Mouse (Mus musculus) adrenal gland, postnatal 36 days (tissue): ENCODE measurements around the gene Cdt1. TPM values are rescaled to one million over a fixed set of nuclear protein-coding genes. Genes with fewer than 3 reads are reported as not detected.

Experiments used
- DNase-seq, 2 experiments: peaks; one replicate each; pipeline ENCODE4 v3.0.0; 2021; ENCODE audit warnings: mixed read lengths in 1 of 2
- microRNA-seq: library from miRNA; unstranded; fragments of <30 nt; microRNA quantifications from one replicate; pipeline ENCODE4 v1.2.0, GENCODE M21; 2021
- total RNA-seq, 2 experiments: library from RNA; stranded (reverse); gene quantifications; 2 replicates each; pipeline ENCODE4 v1.2.3; 2021

Cdt1 gene
- total RNA-seq, 2 experiments from 2014 or later = 8.7 to 9.1 TPM

DNA sequence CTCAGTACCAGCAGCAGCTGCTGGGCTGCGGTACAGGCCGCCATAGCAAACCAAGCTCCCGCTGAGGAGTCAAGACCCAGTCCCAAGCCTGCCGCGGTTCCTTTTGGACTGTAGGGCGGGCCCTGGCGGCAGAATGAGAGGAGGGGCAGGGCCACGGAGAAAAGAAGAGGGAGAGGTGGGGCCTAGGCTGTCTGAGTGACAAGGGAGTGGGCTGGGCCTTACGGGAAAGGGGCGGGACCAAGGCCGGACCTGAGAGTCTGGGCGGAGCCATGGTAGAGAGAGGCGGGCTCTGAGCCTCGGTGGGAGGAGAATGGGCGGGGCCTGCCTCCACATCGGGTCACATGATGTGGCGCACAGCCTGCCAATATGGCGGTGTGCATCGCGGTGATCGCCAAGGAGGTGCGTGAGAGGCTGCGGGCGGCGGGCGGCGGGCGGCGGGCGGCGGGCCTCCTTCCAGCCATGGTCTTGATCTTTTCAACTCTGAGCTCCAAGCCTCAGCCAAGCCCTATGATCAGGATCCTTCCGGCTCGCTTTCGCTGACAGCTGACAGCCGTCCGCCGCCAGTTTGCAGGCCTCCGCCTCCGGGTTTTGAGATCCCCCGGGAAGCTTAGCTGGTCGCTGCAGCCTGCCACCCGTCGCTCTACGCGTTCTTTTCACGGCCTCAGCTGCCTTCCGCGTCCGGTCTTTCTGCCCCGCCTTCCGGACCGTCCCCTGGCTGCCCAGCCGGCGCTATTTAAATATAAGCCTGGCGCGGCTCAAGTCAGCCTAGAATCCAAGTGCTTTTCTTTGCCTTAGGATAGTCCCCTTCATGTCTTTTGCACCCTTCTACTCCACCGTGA, 43.7 kb downstream of the Cdt1 start, which contains the start of the genes Galns and Trappc2l:
Galns (minus strand) TSS at position 169 of the 839 bp plus-strand sequence.
Trappc2l (plus strand) TSS at position 346 of the 839 bp plus-strand sequence.
- DNase-seq = peak; percentile 96

DNA sequence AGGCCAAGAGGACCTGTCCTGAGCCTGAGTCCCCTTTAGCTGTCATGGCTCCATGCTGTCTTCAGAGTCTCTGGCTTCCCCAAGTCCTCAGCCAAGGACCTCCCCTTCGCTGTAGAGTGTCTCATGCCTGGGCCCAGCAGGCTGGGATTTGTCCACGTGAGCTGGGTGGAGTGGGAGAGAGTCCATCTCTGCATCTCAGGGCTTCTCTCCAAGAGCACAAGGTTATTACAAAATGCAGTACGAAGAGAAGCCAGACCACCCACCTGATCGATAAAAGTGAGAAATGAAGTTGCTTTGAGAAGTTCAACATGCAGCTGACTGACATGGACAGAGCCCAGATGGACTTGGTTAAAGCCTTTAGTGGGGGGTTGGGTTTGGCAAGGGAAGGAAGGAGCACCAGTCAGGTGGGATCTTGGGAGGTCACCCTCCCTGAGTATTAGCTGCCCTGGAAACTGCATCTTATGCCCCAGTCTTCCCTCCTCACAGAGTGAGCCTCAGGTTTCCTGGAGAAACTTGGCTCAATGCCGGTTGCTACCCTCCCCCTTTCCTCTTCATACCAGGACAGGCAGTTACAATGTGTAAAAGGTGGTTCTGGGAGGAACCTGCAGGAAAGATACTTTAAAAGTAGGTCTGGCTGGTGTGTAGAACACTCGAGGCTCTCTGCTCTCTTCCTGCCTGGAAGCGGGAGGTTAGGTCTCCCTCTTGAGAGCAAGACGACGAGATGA, 48.5 kb downstream of the Cdt1 start:
- DNase-seq = no peak

DNA sequence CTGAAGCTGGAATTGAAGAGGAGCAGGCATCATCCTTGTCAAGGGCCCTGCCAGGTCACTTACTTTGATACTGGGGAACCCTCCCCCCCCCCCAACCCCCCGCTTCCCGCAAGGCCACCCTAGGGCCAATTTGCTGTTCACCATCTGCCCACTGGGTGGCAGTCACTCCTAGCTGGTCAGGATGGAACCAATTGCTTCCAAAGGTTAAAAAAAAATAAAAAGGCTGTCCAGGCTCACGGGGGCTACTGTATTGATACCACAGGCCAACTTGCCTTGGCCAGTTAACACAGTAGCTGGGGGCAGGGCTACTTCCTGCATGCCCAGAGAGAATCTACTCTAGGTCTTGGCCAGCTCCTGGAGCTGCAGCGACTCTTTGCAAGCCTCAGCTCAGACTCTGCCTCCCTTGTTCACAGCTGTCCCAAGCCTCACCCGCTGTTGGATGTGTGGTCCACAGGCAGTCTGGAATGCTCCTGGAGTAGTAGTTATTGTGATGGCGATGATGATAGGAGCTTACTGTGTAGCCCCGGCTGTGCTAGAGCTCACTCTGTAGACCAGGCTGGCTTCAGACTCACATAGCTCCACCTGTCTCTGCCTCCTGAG, 50.2 kb downstream of the Cdt1 start:
- peak; percentile 85 to 88 for DNase-seq

DNA sequence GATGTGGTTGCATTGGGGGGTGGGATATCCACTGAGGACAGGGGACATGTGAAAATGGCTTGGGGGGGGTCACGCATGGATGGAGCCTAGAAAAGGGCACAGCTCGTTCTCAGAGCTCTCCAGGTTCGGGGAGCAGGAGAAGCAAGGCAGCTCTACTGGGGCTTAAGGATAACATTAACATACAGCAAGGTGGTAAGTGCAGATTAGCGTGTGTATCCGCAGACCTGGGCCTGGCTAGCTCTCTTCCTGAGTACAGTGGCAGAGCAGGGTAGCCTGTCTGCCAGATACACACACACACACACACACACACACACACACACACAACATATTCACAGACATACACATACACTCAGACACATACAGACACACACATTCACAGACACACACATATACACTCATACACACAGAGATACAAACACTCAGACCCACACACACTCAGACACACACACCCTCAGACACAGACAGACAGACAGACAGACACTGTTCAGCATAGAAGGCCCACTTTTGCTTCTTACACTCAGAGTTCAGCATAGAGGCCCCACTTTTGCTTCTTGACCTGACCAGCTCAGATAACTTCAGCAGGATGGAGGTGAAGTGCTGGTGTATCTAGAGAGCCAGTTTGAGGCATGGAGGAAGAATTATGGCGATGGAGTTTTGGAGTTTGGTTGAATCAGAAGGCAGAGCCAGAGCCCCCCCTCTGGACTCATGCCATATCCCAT, 51.0 kb downstream of the Cdt1 start:
- no peak for DNase-seq

DNA sequence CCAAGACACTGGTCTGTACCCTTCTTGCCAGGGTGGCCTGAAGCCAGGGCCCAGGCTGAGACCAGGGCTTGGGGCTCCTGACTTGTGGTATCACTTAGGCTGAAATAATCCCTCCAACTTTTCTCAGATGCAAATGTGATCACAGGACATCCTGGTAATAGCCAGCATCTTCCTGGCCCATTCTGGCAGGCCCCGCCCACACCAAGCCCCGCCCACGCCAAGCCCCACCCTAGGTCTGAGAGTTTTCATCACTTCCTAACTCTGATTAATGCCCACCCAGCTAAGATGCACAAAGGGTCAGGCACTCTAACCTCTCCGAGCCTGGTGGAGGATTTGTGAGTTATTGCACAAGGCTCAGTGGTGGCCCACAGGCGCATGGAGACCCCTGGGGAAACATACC, 52.6 kb downstream of the Cdt1 start:
- DNase-seq = no peak

DNA sequence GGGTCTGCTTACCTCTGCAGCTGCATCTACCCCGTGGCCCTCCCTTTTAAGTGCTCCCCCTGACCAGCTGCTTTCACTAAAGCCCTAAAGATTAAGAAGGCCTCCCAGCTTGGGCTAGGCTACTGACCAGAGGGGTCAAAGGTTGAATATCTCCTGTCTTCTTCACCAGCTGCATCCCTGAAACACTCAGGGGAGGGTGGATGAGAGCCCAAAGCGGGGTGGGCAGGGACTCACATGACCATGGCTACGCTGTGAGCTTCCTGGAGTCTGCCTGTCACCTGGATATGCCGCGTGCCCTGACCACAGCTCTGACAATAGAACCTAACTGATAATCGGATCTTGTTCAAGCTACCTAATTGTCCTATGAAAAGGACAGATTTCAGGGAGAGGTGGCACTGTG, 54.9 kb downstream of the Cdt1 start, which contains the start of gene Pabpn1l:
Pabpn1l (minus strand) TSS at position 13 of the 400 bp plus-strand sequence.
- DNase-seq = no peak

Small RNA genes lying within 50 kb of the gene (microRNA-seq; reads per million reads assigned to microRNA genes)
- gene Mir6396 = not detected

Other genes with a start within 250 kb of the Cdt1 start
- not detected for gene Trhr2, start 207.3 kb upstream of the Cdt1 start, total RNA-seq
- gene Zc3h18, start 191.4 kb upstream of the Cdt1 start, total RNA-seq = 10 to 100 TPM; 40.1 to 42.7 TPM
- gene Il17c, start 146.0 kb upstream of the Cdt1 start, total RNA-seq = not detected
- 10 to 100 TPM; 25.6 to 36.8 TPM for gene Cyba, start 135.1 kb upstream of the Cdt1 start, total RNA-seq
- gene Mvd, start 124.6 kb upstream of the Cdt1 start, total RNA-seq = 10 to 100 TPM; 23.2 to 30.3 TPM
- gene Snai3, start 107.3 kb upstream of the Cdt1 start, total RNA-seq = not detected
- 10 to 100 TPM; 37.3 to 59.9 TPM for gene Rnf166, start 92.0 kb upstream of the Cdt1 start, total RNA-seq
- gene Ctu2, start 91.9 kb upstream of the Cdt1 start, total RNA-seq = 10 to 100 TPM; 20.0 to 29.1 TPM
- 10 to 100 TPM; 19.5 to 24.7 TPM for gene Piezo1, start 16.7 kb upstream of the Cdt1 start, total RNA-seq
- 10 to 100 TPM; 72.4 to 87.2 TPM for gene Aprt, start 8.9 kb downstream of the Cdt1 start, total RNA-seq
- 1 to 10 TPM; 6.0 to 6.8 TPM for gene Galns, start 43.4 kb downstream of the Cdt1 start, total RNA-seq
- 10 to 100 TPM; 49.9 to 64.4 TPM for gene Trappc2l, start 43.6 kb downstream of the Cdt1 start, total RNA-seq
- gene Pabpn1l, start 54.7 kb downstream of the Cdt1 start, total RNA-seq = not detected
- 10 to 100 TPM in 1 of 2 experiments, 1 to 10 TPM in 1; 8.7 to 13.7 TPM for gene Cbfa2t3, start 131.1 kb downstream of the Cdt1 start, total RNA-seq
- 10 to 100 TPM; 41.1 TPM for gene Acsf3, start 207.5 kb downstream of the Cdt1 start, total RNA-seq